Mouse (Mus musculus) liver, embryonic 16.5 days (tissue): ENCODE data around the gene Tmc5. TPM values are rescaled to one million over a fixed set of nuclear protein-coding genes. Genes with fewer than 3 reads are reported as not detected.
A peak's percentile ranks its signal among the peaks of the same experiment; 100 is the strongest.

Experiments
- ATAC-seq: fragments of 200-750 bp; cut with Nextera tagmentation; 2 replicates; pipeline ENCODE4 v1.8.0; 2017; ENCODE audit warnings: low read depth, mild to moderate bottlenecking, moderate number of reproducible peaks, moderate library complexity
- H3K27ac ChIP-seq: fragments of 300-500 bp; sonication (generic); 2 replicates; pipeline ENCODE4 v1.5.1; 2014; ENCODE audit warnings: mild to moderate bottlenecking, low read length
- H3K27me3 ChIP-seq: fragments of 300-500 bp; sonication (generic); 2 replicates; pipeline ENCODE4 v1.6.1; 2014; ENCODE audit warnings: low read depth, low read length, mixed read lengths; ENCODE audit not compliant: control insufficient read depth, insufficient read depth
- H3K36me3 ChIP-seq: fragments of 300-500 bp; sonication (generic); 2 replicates; pipeline ENCODE4 v1.6.1; 2014; ENCODE audit warnings: mild to moderate bottlenecking; ENCODE audit not compliant: control insufficient read depth, insufficient read depth
- H3K4me1 ChIP-seq: fragments of 300-500 bp; sonication (generic); 2 replicates; pipeline ENCODE4 v1.6.1; 2014; ENCODE audit warnings: low read depth, low read length, mixed read lengths; ENCODE audit not compliant: control insufficient read depth
- H3K4me2 ChIP-seq: fragments of 300-500 bp; sonication (generic); 2 replicates; pipeline ENCODE4 v1.6.1; 2014; ENCODE audit warnings: low read depth, low read length, mixed read lengths
- H3K4me3 ChIP-seq: fragments of 300-500 bp; sonication (generic); 2 replicates; pipeline ENCODE4 v1.5.1; 2014; ENCODE audit warnings: low read depth, mild to moderate bottlenecking, low read length
- H3K9ac ChIP-seq: fragments of 300-500 bp; sonication (generic); 2 replicates; pipeline ENCODE4 v1.6.1; 2014; ENCODE audit warnings: low read depth, low read length
- H3K9me3 ChIP-seq: fragments of 300-500 bp; sonication (generic); replicated peaks from 2 replicates; pipeline ENCODE4 v1.6.1; 2016; ENCODE audit warnings: low read length; ENCODE audit not compliant: control insufficient read depth
- whole genome bisulfite sequencing: fragments of 180-500 bp; shearing (Covaris S2); extraction: QIAGEN DNeasy Blood & Tissue Kit; methylation state at CpG from one replicate; pipeline ENCODE4 v1.1.7; 2014; ENCODE audit not compliant: insufficient replicate concordance; 5-methylcytosine and 5-hydroxymethylcytosine counted together
- polyA plus RNA-seq: library from polyadenylated mRNA; unstranded; fragments of >200 nt; fragmentation: Nextera tagmentation; extraction: Ambion mirVana; gene quantifications from 2 replicates; pipeline ENCODE4 v1.2.1, GENCODE M21; 2015

The Tmc5 gene
- polyA plus RNA-seq, 1 experiment from 2014 or later, result 0.28 TPM

DNA sequence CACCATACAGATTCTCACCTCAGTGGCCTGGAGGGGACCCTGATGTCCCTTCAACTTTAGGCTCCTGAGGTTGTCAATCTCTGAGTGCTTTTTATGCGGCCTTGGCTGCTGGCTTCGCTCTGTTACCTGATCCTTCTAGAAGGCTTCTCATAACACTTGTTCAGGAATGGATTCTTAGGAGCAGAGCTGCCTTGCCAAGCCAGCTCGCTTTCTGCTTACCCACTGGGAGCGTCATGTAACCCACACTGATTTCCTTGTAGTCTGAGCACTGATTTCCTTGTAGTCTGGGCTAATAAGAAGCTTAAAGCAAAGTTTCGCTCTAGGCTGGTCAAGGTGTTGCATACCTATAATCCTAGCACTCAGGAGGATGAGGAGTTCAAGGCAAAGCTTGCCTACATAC, 21.0 kb downstream of the Tmc5 start:
- Histone ChIP-seq H3K9ac (no peak overlapping the region), H3K4me3 (no peak overlapping the region), H3K4me1 (no peaks in the 10 kb centered on the region), H3K27ac (no peak overlapping the region), H3K27me3 (no peaks in the 10 kb centered on the region), H3K36me3 (no peaks in the 10 kb centered on the region), H3K4me2 (no peak overlapping the region), H3K9me3 (no peaks in the 10 kb centered on the region)
- WGBS, result 69% methylated on average over 5 of the region's 5 CpGs
- ATAC-seq, result no peak

DNA sequence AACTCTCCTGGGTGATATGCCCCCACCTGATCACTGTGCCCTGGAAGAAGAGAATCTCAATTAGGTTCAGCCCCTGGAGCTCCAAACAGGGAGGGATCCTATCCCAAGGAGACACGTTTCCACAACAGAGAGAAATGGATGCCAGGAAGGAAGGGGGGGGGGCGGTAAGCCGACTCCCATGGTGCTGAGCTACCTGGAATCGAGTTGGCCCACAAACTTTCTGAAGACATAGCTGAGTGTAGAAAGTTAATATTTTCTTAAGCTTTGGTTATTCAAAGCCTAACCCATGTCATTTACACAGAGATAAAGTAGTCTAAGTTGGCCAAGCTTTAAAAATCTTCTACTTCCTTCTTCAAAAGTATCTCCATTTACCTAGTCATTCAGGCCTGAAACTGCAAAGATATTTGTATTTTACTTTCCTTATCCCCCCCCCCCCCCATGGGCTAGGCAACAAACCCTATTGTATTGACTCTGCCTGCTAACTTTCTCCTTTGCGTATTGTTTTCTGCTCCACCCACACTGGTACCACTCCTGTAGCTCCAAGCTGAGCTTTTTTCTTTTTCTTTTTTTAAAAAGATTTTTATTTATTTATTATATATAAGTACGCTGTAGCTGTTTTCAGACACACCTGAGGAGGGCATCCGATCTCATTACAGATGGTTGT, 23.3 kb downstream of the Tmc5 start:
- no peaks in the 10 kb centered on the region for H3K9me3 ChIP-seq
- H3K4me1 ChIP-seq, result no peaks in the 10 kb centered on the region
- H3K36me3 ChIP-seq, result no peaks in the 10 kb centered on the region
- no peak overlapping the region for H3K27ac ChIP-seq
- no peak for ATAC-seq
- no peak overlapping the region for H3K4me2 ChIP-seq
- 79% methylated on average over 7 of the region's 7 CpGs for WGBS
- no peak overlapping the region for H3K4me3 ChIP-seq
- H3K9ac ChIP-seq, result no peak overlapping the region
- H3K27me3 ChIP-seq, result no peaks in the 10 kb centered on the region

DNA sequence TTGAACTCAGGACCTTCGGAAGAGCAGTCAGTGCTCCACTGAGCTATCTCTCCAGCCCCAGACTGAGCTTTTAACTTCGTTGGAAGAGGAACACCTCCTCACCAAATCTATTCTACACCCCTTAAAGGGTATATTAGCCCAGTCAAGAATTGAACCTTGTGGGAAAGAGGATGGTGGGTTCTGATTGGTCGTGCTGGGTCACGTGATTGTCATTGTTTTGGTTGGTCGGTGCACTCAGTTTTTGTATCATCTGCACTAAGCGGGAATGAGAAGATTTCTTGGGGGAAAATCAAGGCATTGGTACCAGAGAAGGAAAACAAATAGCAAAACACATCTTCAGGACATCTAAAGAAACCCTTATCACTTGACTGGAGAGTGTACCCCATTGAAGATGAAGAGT, 24.0 kb downstream of the Tmc5 start:
- no peak overlapping the region for H3K4me2 ChIP-seq
- WGBS, result 66% methylated on average over 6 of the region's 6 CpGs
- no peak overlapping the region for H3K4me3 ChIP-seq
- no peaks in the 10 kb centered on the region for H3K9me3 ChIP-seq
- no peak overlapping the region for H3K9ac ChIP-seq
- no peak for ATAC-seq
- no peaks in the 10 kb centered on the region for H3K36me3 ChIP-seq
- H3K4me1 ChIP-seq, result no peaks in the 10 kb centered on the region
- H3K27me3 ChIP-seq, result no peaks in the 10 kb centered on the region
- no peak overlapping the region for H3K27ac ChIP-seq

DNA sequence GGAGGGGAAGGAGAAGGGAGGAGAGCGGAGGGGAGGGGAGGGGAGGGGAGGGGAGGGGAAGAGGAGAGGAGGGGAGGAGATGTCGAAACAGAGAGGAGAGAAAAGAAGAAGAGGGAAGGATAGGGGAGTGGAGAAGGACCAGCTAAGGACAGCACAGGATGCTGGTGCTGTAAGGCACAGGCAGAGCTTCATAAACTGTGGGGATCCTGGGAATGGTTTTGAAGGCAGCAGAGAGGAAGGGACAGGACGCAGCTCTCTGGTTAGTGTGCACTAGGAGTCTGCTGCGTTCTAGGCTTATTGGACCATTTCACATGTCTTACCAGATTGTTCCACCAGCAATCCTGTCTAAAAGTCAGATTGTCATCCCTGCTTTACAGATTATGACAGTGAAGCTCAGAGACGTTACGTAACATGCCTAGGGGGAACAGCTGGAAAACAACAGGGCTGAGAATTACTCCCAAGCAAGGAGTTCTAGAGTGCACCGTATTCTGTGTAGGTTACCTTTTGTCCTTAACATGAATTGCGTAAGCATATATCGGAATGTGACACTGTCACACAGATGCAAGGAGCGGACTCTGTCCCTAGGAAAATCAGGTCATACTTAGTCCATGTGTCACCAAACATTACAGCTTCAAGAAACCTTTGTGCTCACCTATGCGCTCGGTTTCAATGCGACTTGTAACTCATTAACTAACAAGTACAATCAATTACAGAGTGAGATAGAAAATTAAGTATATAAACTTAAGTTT, 30.6 kb downstream of the Tmc5 start:
- Histone ChIP-seq H3K27me3 (no peaks in the 10 kb centered on the region), H3K9me3 (no peaks in the 10 kb centered on the region), H3K27ac (no peak overlapping the region), H3K4me3 (no peak overlapping the region), H3K4me2 (no peak overlapping the region), H3K36me3 (no peaks in the 10 kb centered on the region), H3K9ac (no peak overlapping the region), H3K4me1 (no peaks in the 10 kb centered on the region)
- peak; percentile 76 for ATAC-seq
- WGBS, result 64% methylated on average over 12 of the region's 13 CpGs

DNA sequence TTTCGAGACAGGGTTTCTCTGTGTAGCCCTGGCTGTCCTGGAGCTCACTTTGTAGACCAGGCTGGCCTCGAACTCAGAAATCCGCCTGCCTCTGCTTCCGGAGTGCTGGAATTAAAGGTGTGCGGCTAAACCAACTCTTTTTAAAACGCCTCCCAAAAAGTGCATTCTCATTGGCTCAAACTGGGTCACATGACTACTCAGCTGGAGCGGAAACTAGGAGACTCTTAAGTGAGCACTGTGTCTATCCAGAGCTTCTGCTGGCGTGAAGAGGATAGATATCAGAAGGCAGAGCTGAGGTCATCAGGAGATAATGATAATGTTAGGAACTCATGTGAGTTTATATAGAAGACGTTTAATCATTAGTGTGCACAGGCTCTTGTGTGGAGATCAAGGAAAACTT, 36.0 kb downstream of the Tmc5 start:
- no peak for ATAC-seq
- H3K4me1 ChIP-seq, result no peaks in the 10 kb centered on the region

DNA sequence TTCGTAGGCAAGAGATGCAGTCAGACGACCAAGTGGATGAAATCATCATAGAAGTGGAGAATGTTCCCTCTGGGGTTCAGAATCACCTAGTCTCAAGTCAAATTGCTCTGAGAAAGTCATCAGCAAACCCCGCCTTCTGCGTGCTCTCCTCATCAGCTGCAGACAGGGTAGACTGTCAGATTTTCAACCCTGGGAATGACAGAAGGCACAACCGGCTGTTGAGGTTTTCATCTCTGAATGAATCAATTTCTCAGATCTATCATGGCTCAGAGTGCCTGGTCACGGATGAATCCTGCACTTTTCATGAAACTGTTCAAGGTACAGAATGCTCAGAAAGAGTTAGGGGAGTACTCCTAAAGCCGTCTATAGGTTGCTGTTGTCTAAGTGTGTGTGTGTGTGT, 36.9 kb downstream of the Tmc5 start:
- Histone ChIP-seq H3K4me2 (no peak overlapping the region), H3K4me1 (no peaks in the 10 kb centered on the region), H3K9me3 (no peaks in the 10 kb centered on the region), H3K9ac (no peak overlapping the region), H3K36me3 (no peaks in the 10 kb centered on the region), H3K27ac (no peak overlapping the region), H3K27me3 (no peaks in the 10 kb centered on the region), H3K4me3 (no peak overlapping the region)
- ATAC-seq, result no peak
- WGBS, result 60% methylated on average over 7 of the region's 7 CpGs

More for the DNA sequence above, 36.0 kb downstream of the Tmc5 start:
- Histone ChIP-seq H3K9me3 (no peaks in the 10 kb centered on the region), H3K4me3 (no peak overlapping the region), H3K27me3 (no peaks in the 10 kb centered on the region), H3K4me2 (no peak overlapping the region), H3K36me3 (no peaks in the 10 kb centered on the region), H3K27ac (no peak overlapping the region), H3K9ac (no peak overlapping the region)
- 57% methylated on average over 9 of the region's 9 CpGs for WGBS

DNA sequence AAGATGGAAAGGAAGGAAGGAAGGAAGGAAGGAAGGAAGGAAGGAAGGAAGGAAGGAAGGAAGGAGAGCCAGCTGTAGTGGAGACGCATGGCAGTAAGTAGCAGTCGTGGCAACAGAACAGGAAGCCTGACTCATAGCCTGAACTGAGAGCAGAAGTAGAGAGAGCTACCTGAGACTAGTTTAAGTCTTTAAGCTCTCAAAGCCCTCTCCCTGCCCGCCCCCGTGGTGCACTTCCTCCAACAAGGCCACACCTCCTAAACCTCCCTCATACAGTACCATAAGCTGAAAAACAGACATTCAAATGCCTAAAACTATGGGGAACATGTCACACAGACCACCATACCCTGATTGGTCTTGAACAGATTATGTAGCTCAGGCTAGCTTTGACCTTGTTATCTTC, 40.4 kb downstream of the Tmc5 start:
- Histone ChIP-seq H3K4me1 (no peaks in the 10 kb centered on the region), H3K9me3 (no peaks in the 10 kb centered on the region), H3K4me3 (no peak overlapping the region), H3K36me3 (no peaks in the 10 kb centered on the region), H3K9ac (no peak overlapping the region), H3K4me2 (no peak overlapping the region), H3K27me3 (no peaks in the 10 kb centered on the region), H3K27ac (no peak overlapping the region)
- ATAC-seq, result no peak
- WGBS, result 9% methylated on average over 4 of the region's 4 CpGs

DNA sequence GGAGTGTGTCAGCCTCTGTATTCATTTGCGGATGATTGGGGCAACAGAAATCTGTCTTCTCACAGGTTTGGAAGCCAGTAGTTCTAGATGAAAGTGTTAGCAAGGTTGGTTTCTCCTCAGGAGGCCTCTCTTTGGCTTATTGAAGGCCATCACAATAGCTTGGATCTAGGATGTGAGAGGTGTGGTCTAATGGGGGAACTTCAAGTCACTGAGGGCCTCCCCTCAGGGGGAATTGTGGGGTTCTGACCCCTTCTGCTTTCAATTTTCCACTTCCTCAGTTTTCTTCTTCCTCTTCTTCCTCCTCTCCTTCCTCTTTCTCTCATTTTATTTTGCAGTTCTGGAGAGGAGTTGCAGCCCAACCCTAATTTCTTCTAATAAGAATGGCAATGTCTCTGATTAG, 49.1 kb downstream of the Tmc5 start:
- H3K4me2 ChIP-seq, result no peak overlapping the region
- no peak for ATAC-seq
- H3K27ac ChIP-seq, result no peak overlapping the region
- no peaks in the 10 kb centered on the region for H3K27me3 ChIP-seq
- no peak overlapping the region for H3K4me3 ChIP-seq
- no peaks in the 10 kb centered on the region for H3K4me1 ChIP-seq
- 63% methylated on average over 1 of the region's 1 CpGs for WGBS
- no peak overlapping the region for H3K9ac ChIP-seq
- H3K9me3 ChIP-seq, result no peaks in the 10 kb centered on the region
- H3K36me3 ChIP-seq, result no peaks in the 10 kb centered on the region

DNA sequence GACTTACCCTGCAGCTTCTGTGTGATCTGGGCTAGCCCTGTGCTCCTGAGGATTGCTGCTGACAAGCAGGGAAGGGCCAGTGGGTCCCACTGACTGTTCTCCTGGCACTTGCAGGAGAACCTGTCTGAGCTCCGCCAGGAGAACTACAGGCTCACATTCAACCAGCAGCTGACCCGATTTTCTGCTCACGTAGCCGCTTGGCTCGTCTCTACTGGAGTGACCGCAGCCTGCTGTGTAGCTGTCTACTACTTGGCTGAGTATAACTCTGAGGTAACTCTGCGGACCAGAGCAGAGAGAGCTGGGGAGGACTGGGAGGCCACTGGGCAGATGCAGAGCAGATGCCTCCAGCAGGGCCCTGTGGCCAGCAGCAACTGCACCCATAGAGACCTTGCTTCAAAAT, 52.2 kb downstream of the Tmc5 start:
- Histone ChIP-seq H3K36me3 (no peaks in the 10 kb centered on the region), H3K27me3 (no peaks in the 10 kb centered on the region), H3K4me2 (no peak overlapping the region), H3K27ac (no peak overlapping the region), H3K4me3 (no peak overlapping the region), H3K9me3 (no peaks in the 10 kb centered on the region), H3K4me1 (no peaks in the 10 kb centered on the region), H3K9ac (no peak overlapping the region)
- WGBS, result 56% methylated on average over 7 of the region's 7 CpGs
- ATAC-seq, result no peak
